Mouse (Mus musculus) spleen, adult 2 months (tissue): ENCODE data around the gene Hoxb8.

Experiments
- CTCF ChIP-seq: fragments of 200-500 bp; IDR thresholded peaks from 2 replicates; pipeline ENCODE4 v1.5.1; 2011; ENCODE audit warnings: mild to moderate bottlenecking, inconsistent platforms; ENCODE audit not compliant: insufficient read depth, insufficient read length, insufficient replicate concordance; ENCODE audit errors: extremely low read depth
- POLR2A ChIP-seq: fragments of 200-500 bp; IDR thresholded peaks from 2 replicates; pipeline ENCODE4 v1.6.1; 2011; ENCODE audit warnings: low read depth, low read length, inconsistent platforms

- TF ChIP-seq CTCF (no peak), POLR2A (no peak)
These were observed 1.0 kb upstream of the Hoxb8 start for GRCm38 (mm10) chr11:96280399-96281378.
